ENCODE assay signal across 10 mouse cellular contexts in the genomic region with DNA sequence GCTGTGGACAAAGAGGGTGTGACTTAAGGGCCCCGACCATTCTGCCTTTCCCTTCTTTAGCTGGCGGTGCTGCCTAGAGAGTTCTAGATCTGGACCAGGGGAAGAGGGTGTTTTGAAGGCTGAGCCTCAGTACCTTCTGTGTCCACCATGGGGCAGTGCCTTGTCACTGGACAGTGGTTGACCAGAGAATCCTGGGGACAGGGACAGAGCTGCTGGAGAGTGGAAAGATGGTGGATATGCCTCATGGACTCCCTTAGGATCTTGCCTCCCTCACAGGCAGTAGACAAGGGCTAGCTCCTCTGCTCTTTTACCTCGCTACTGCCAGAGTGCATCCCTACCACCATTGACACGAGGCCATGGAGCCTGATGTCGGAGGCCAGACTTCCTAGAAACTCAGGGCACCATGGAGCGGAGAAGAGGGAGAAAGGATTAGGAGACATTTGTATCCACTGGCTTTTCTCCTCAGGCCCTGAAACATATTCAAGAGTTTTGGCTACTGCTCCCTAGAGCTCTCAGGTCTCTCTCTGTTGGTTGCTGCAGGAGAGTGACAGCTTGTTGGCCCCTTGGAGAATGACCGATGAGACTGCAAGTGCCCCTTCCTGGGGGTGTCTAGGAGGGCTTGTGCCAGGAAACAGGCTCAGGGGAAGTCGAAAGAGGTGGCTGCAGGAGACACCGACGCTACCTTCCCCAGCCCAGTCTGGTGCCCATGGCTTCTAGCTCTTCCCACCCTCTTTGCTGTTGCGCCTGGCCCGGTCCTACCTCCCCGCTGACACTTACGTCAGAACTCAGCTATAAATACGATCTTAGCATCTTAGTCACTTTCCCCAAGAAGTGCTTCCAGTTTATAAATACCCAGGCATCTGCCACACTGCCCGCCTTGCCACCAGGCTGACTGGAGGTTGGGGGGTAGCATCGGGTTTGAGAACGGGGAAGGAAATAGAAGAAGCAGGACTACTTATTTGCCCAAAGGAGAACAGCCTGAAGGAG. TPM values are rescaled to one million over a fixed set of nuclear protein-coding genes. Genes with fewer than 3 reads are reported as not detected.
A peak's percentile ranks its signal among the peaks of the same experiment; 100 is the strongest.
DNase-seq lines count a peak whose midpoint lies in the region; ATAC-seq and TF ChIP-seq lines count a peak whose summit lies in the region.
"Had no signal": no experiment of that assay in that cellular context is flagged by ENCODE, and none has a peak within 500 bp of the region (broad histone marks: within the 10 kb centered on the region; RNA-seq: fewer than 3 reads in every experiment).

Gene Inhbe (minus strand): TSS at position 503 of the 987 bp plus-strand sequence.

- H3K4me2 ChIP-seq in heart, postnatal 0 days (ENCODE audit: low read depth, low read length) = peak within 1 kb of the TSS; percentile 25; the same call in 1 of the 2 replicates
- H3K4me2 ChIP-seq in hindbrain, embryonic 14.5 days (replicated peaks) = no peak within 1 kb of the TSS
- H3K4me2 ChIP-seq: lung, embryonic 15.5 days had no signal

- no peaks in the 10 kb centered on the region for H3K27me3 ChIP-seq in heart, postnatal 0 days (ENCODE audit: control insufficient read depth, insufficient read depth, low read length)
- H3K27me3 ChIP-seq in hindbrain, embryonic 14.5 days (ENCODE audit: control insufficient read depth, insufficient read depth, low read length) = no peaks in the 10 kb centered on the region; the same call in 1 of the 2 replicates
- H3K27me3 ChIP-seq: lung, embryonic 15.5 days had no signal

- 57% methylated on average over 18 of the region's 18 CpGs for WGBS in heart, postnatal 0 days
- WGBS in hindbrain, embryonic 14.5 days = 85% methylated on average over 18 of the region's 18 CpGs

- no peak for TF ChIP-seq EP300 in heart, postnatal 0 days (IDR thresholded peaks at IDR 0.05; ENCODE audit: low read depth)

- H3K36me3 ChIP-seq in heart, postnatal 0 days (replicated peaks; ENCODE audit: control insufficient read depth, insufficient read depth, low read length) = no peaks in the 10 kb centered on the region
- H3K36me3 ChIP-seq in hindbrain, embryonic 14.5 days (replicated peaks; ENCODE audit: control insufficient read depth, insufficient read depth) = no peaks in the 10 kb centered on the region
- H3K36me3 ChIP-seq: lung, embryonic 15.5 days had no signal

- H3K4me1 ChIP-seq in heart, postnatal 0 days (ENCODE audit: control insufficient read depth, insufficient read depth) = 0 out of 2 replicates have a peak, but pooled peaks cover 7% of the 10 kb centered on the region
- H3K4me1 ChIP-seq in hindbrain, embryonic 14.5 days (replicated peaks; ENCODE audit: control insufficient read depth, insufficient read depth, low read length) = 0 out of 2 replicates have a peak, but pooled peaks cover 3% of the 10 kb centered on the region

- peak; percentile 58 to 70 for DNase-seq in cerebellum, adult 18-20 months
- peak; percentile 53 for DNase-seq in lung, postnatal 10 days
- DNase-seq in lung, adult 18-20 months = no peak
- DNase-seq in heart, postnatal 0 days (ENCODE audit: low spot score) = peak; percentile 57
- DNase-seq in right cerebral cortex, adult 2 months (ENCODE audit: low spot score in 2 of 2) = peak; percentile 81 to 84
- DNase-seq in hindbrain, embryonic 14.5 days (ENCODE audit: low spot score) = no peak
- no peak for DNase-seq in thymus, postnatal 25 days

- TF ChIP-seq CTCF in heart, postnatal 0 days (IDR thresholded peaks at IDR 0.05; ENCODE audit: low read depth) = peak; percentile 61

- no peaks in the 10 kb centered on the region for H3K9me3 ChIP-seq in heart, postnatal 0 days (replicated peaks; ENCODE audit: control insufficient read depth, low read length)
- H3K9me3 ChIP-seq in hindbrain, embryonic 14.5 days (ENCODE audit: control insufficient read depth, low read length) = no peaks in the 10 kb centered on the region
- H3K9me3 ChIP-seq: lung, embryonic 15.5 days had no signal

- no peak for ATAC-seq in cerebellum, adult (ENCODE audit: insufficient number of reproducible peaks, low FRiP score, low TSS enrichment)
- peak; percentile 65 for ATAC-seq in heart, postnatal 0 days (ENCODE audit: insufficient read depth, low read depth)
- no peak for ATAC-seq in hindbrain, embryonic 14.5 days (ENCODE audit: low FRiP score)

- H3K9ac ChIP-seq in heart, postnatal 0 days (replicated peaks; ENCODE audit: low read depth, low read length) = no peak within 1 kb of the TSS
- H3K9ac ChIP-seq in hindbrain, embryonic 14.5 days = no peak within 1 kb of the TSS
- H3K9ac ChIP-seq: lung, embryonic 15.5 days had no signal

- H3K27ac ChIP-seq in heart, postnatal 0 days (ENCODE audit: low read depth) = peak within 1 kb of the TSS; percentile 53; the same call in 1 of the 2 replicates
- H3K27ac ChIP-seq in hindbrain, embryonic 14.5 days = no peak within 1 kb of the TSS
- H3K27ac ChIP-seq: lung, embryonic 15.5 days had no signal

- no peak within 1 kb of the TSS for H3K4me3 ChIP-seq in heart, postnatal 0 days (ENCODE audit: low read depth, low read length)
- H3K4me3 ChIP-seq in hindbrain, embryonic 14.5 days (replicated peaks; ENCODE audit: low read length) = no peak within 1 kb of the TSS
- H3K4me3 ChIP-seq: lung, embryonic 15.5 days had no signal

RNA-seq across cellular contexts. Expression of gene Inhbe, which starts in this region (rescaled TPM):
- total RNA-seq in heart, postnatal 0 days (2014; rRNA removed; ENCODE audit: low replicate concordance) = not detected in 2 replicates
- polyA plus RNA-seq in heart, postnatal 0 days (2015; fragmentation: Nextera tagmentation; extraction: Ambion mirVana) = not detected in 2 replicates
- 0.04 TPM in 1 of 2 replicates, not detected in the other for polyA plus RNA-seq in hindbrain, embryonic 14.5 days (2014; fragmentation: Nextera tagmentation; extraction: Ambion mirVana)
- polyA plus RNA-seq: embryonic facial prominence, embryonic 14.5 days; lung, embryonic 15.5 days had no signal

Comparison
In these comparisons a context has a peak if more than half of its experiments do, and no peak if none do; other contexts are left out.
1. DNase-seq: peak in cerebellum, adult 18-20 months (2 of 2), lung, postnatal 10 days (single experiment) and right cerebral cortex, adult 2 months (2 of 2); none in lung, adult 18-20 months (0 of 2), hindbrain, embryonic 14.5 days (single experiment) and thymus, postnatal 25 days (single experiment).
2. Peak in DNase-seq, ATAC-seq, H3K27ac ChIP-seq and H3K4me2 ChIP-seq in heart, postnatal 0 days; RNA of the gene not detected or under 1 TPM.